Mouse (Mus musculus) cerebellum, adult 2 months (tissue): ENCODE results near the gene Snx22.

ENCODE experiments used
- CTCF ChIP-seq: fragments of 200-500 bp; IDR thresholded peaks from 2 replicates; pipeline ENCODE4 v1.5.1; 2011; ENCODE audit warnings: low read depth, mild to moderate bottlenecking, control low read depth, low read length, moderate library complexity, borderline replicate concordance; ENCODE audit not compliant: insufficient read depth
- POLR2A ChIP-seq: fragments of 200-500 bp; IDR thresholded peaks from 2 replicates; pipeline ENCODE4 v1.6.1; 2011; ENCODE audit warnings: low read length, control low read depth, borderline replicate concordance; ENCODE audit not compliant: insufficient read depth

DNA sequence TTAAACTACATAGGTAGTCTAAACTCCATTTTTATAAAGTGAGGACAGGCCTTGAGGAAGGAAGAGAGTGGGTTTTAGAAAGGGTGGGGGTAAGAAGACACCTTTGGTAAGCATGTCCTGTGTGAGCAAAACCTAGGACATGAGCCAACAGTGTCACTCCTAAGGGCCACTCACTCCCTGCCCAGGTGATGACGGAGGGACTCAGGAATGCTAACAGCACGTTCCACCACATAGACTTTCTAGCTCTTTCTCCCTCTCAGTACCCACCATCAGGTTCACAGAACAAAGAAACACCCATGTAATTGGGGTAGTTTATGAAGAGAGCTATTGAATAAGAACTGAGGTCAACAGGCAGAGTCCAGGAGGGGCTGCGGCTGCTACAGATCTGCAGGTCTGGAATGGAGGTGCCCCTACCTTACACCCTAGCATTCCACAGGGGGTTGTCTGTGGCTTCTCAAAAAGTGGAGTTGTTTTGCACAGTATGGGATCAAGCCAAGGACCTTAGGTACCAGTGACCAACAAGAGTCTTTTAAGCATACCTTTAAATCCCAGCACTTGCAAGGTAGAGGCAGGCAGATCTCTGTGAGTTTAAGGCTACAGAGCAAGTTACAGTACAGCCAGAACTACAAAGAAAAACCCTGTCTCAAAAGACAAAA, 11.4 kb upstream of the Snx22 start:
- no peak for TF ChIP-seq POLR2A
- TF ChIP-seq CTCF, result no peak
